Mouse (Mus musculus) midbrain, postnatal 0 days (tissue): ENCODE measurements around the gene Rps15. TPM values are rescaled to one million over a fixed set of nuclear protein-coding genes. Genes with fewer than 3 reads are reported as not detected.

Source experiments
- ATAC-seq: fragments of 200-750 bp; cut with Nextera tagmentation; 2 replicates; pipeline ENCODE4 v1.8.0; 2017; ENCODE audit warnings: moderate number of reproducible peaks, mild to moderate bottlenecking, moderate TSS enrichment, moderate library complexity; ENCODE audit not compliant: low FRiP score
- DNase-seq: peaks from one replicate; pipeline ENCODE4 v3.0.0-alpha.2; 2015; ENCODE audit warnings: low spot score
- H3K27ac ChIP-seq: fragments of 300-500 bp; sonication (generic); 2 replicates; pipeline ENCODE4 v1.5.1; 2014; ENCODE audit warnings: low read depth, mild to moderate bottlenecking, low read length, mixed read lengths
- H3K27me3 ChIP-seq: fragments of 300-500 bp; sonication (generic); 2 replicates; pipeline ENCODE4 v1.6.1; 2014; ENCODE audit warnings: low read length, control low read depth, mixed read lengths; ENCODE audit not compliant: insufficient read depth
- H3K36me3 ChIP-seq: fragments of 300-500 bp; sonication (generic); 2 replicates; pipeline ENCODE4 v1.6.1; 2014; ENCODE audit warnings: low read length, control low read depth, mixed read lengths; ENCODE audit not compliant: insufficient read depth
- H3K4me1 ChIP-seq: fragments of 300-500 bp; sonication (generic); 2 replicates; pipeline ENCODE4 v1.6.1; 2014; ENCODE audit warnings: mild to moderate bottlenecking, control low read depth, antibody characterized with exemption, low read length, mixed read lengths; ENCODE audit not compliant: insufficient read depth
- H3K4me2 ChIP-seq: fragments of 300-500 bp; sonication (generic); 2 replicates; pipeline ENCODE4 v1.6.1; 2014; ENCODE audit warnings: low read depth, mild to moderate bottlenecking, low read length, mixed read lengths; ENCODE audit not compliant: poor library complexity, severe bottlenecking
- H3K4me3 ChIP-seq: fragments of 300-500 bp; sonication (generic); 2 replicates; pipeline ENCODE4 v1.5.1; 2014; ENCODE audit warnings: low read depth, mild to moderate bottlenecking, low read length, moderate library complexity
- H3K9ac ChIP-seq: fragments of 300-500 bp; sonication (generic); replicated peaks from 2 replicates; pipeline ENCODE4 v1.6.1; 2014; ENCODE audit warnings: mild to moderate bottlenecking, low read length, moderate library complexity, mixed read lengths; ENCODE audit not compliant: poor library complexity, severe bottlenecking
- H3K9me3 ChIP-seq: fragments of 300-500 bp; sonication (generic); 2 replicates; pipeline ENCODE4 v1.6.1; 2016; ENCODE audit warnings: low read length, control low read depth
- CTCF ChIP-seq: IDR thresholded peaks from 2 replicates; pipeline ENCODE4 v1.5.1; 2016; ENCODE audit warnings: antibody characterized with exemption, mild to moderate bottlenecking
- WGBS: fragments of 180-500 bp; shearing (Covaris S2); extraction: QIAGEN DNeasy Blood & Tissue Kit; methylation state at CpG from one replicate; pipeline ENCODE4 v1.1.7; 2014; 5-methylcytosine and 5-hydroxymethylcytosine counted together
- polyA plus RNA-seq: library from polyadenylated mRNA; unstranded; fragments of >200 nt; fragmentation: Nextera tagmentation; extraction: Ambion mirVana; gene quantifications from 2 replicates; pipeline ENCODE4 v1.2.1, GENCODE M21; 2015
- total RNA-seq: library from RNA; depleted of rRNA; stranded (reverse); fragments of >200 nt; gene quantifications from 2 replicates; pipeline ENCODE4 v1.2.3, GENCODE M21; 2014

Gene Rps15
- total and polyA plus RNA-seq, 2 experiments from 2014 or later, result 633 to 1,162 TPM

GRCm38 (mm10) chr10:80259861-80260641, 32.2 kb upstream of the Rps15 start:
- DNase-seq (peak; percentile 81), ATAC-seq (no peak)
- Histone ChIP-seq H3K9me3 (no peaks in the 10 kb centered on the region), H3K4me3 (peak overlapping the region; percentile 41), H3K27ac (peak overlapping the region; percentile 69), H3K9ac (peak overlapping the region; percentile 48), H3K36me3 (peaks cover 22% of the 10 kb centered on the region), H3K4me1 (peaks cover 7% of the 10 kb centered on the region; the same call in 1 of the 2 replicates), H3K4me2 (peak overlapping the region; percentile 67), H3K27me3 (no peaks in the 10 kb centered on the region)
- TF ChIP-seq CTCF, result no peak
- WGBS, result 2% methylated on average over 19 of the region's 19 CpGs

GRCm38 (mm10) chr10:80260642-80261584, 31.3 kb upstream of the Rps15 start, which contains the start of the genes Gamt and Dazap1:
Gamt (minus strand) TSS chr10:80261012.
Dazap1 (plus strand) TSS chr10:80261486.
- peak within 1 kb of the TSS; percentile 48 for H3K9ac ChIP-seq
- TF ChIP-seq CTCF, result no peak; the same call in 1 of the 2 replicates
- H3K4me2 ChIP-seq, result peak within 1 kb of the TSS; percentile 67
- H3K27ac ChIP-seq, result peak within 1 kb of the TSS; percentile 69
- peak within 1 kb of the TSS; percentile 41 for H3K4me3 ChIP-seq
- H3K4me1 ChIP-seq, result peaks cover 11% of the 10 kb centered on the region; the same call in 1 of the 2 replicates
- H3K9me3 ChIP-seq, result no peaks in the 10 kb centered on the region
- H3K27me3 ChIP-seq, result no peaks in the 10 kb centered on the region
- H3K36me3 ChIP-seq, result peaks cover 13% of the 10 kb centered on the region
- WGBS, result under 1% methylated on average over 49 of the region's 49 CpGs
- DNase-seq (peak; percentile 94), ATAC-seq (peak; percentile 73)

- WGBS, result 2% methylated on average over 14 of the region's 14 CpGs
- H3K9ac ChIP-seq, result peak overlapping the region; percentile 48
- H3K9me3 ChIP-seq, result no peaks in the 10 kb centered on the region
- TF ChIP-seq CTCF, result no peak
- ATAC-seq (peak; percentile 17), DNase-seq (peak; percentile 94)
- peaks cover 16% of the 10 kb centered on the region; the same call in 1 of the 2 replicates for H3K4me1 ChIP-seq
- peaks cover 6% of the 10 kb centered on the region; the same call in 1 of the 2 replicates for H3K36me3 ChIP-seq
- H3K4me3 ChIP-seq, result peak overlapping the region; percentile 41
- H3K4me2 ChIP-seq, result peak overlapping the region; percentile 67
- H3K27me3 ChIP-seq, result no peaks in the 10 kb centered on the region
- H3K27ac ChIP-seq, result peak overlapping the region; percentile 69
These were observed 30.7 kb upstream of the Rps15 start for GRCm38 (mm10) chr10:80261585-80261968.

- DNase-seq, result no peak
These were observed 30.1 kb upstream of the Rps15 start for GRCm38 (mm10) chr10:80262169-80262568.

GRCm38 (mm10) chr10:80262776-80263365, 29.4 kb upstream of the Rps15 start:
- 0 out of 2 replicates have a peak, but pooled peaks cover 8% of the 10 kb centered on the region for H3K36me3 ChIP-seq
- no peak for TF ChIP-seq CTCF
- H3K27me3 ChIP-seq, result no peaks in the 10 kb centered on the region
- DNase-seq (no peak), ATAC-seq (no peak)
- no peak overlapping the region for H3K4me3 ChIP-seq
- peaks cover 26% of the 10 kb centered on the region for H3K4me1 ChIP-seq
- no peak overlapping the region for H3K9ac ChIP-seq
- H3K27ac ChIP-seq, result no peak overlapping the region
- no peak overlapping the region for H3K4me2 ChIP-seq
- 90% methylated on average over 10 of the region's 10 CpGs for WGBS
- H3K9me3 ChIP-seq, result no peaks in the 10 kb centered on the region

More at GRCm38 (mm10) chr10:80262169-80262568, 30.1 kb upstream of the Rps15 start:
- Histone ChIP-seq H3K27me3 (no peaks in the 10 kb centered on the region), H3K4me3 (no peak overlapping the region), H3K36me3 (peaks cover 4% of the 10 kb centered on the region; the same call in 1 of the 2 replicates), H3K9me3 (no peaks in the 10 kb centered on the region), H3K27ac (no peak overlapping the region), H3K9ac (no peak overlapping the region), H3K4me1 (peaks cover 20% of the 10 kb centered on the region), H3K4me2 (peak overlapping the region; percentile 67; the same call in 1 of the 2 replicates)
- ATAC-seq, result no peak
- TF ChIP-seq CTCF, result no peak
- WGBS, result 70% methylated on average over 12 of the region's 12 CpGs
